Mouse (Mus musculus) adrenal gland, postnatal 25 days (tissue): Measurements from ENCODE around the gene Teddm1a. TPM values are rescaled to one million over a fixed set of nuclear protein-coding genes. Genes with fewer than 3 reads are reported as not detected.
"Not testable (repeated sequence)": the region's sequence is repeated elsewhere in the genome, so short reads cannot be mapped to it uniquely, and the experiment has no call there.

Experiments
- DNase-seq: peaks from one replicate; pipeline ENCODE4 v3.0.0; 2021; ENCODE audit warnings: mixed read lengths
- long read RNA-seq: library from polyadenylated mRNA; stranded (forward); transcript quantifications from one replicate; pipeline ENCODE4 v2.0.0, GENCODE M21; 2021
- total RNA-seq: library from RNA; stranded (reverse); gene quantifications from 2 replicates; pipeline ENCODE4 v1.2.3, GENCODE M21; 2021

Teddm1a gene
- not detected in 2 replicates for total RNA-seq
- long read RNA-seq: 0 reads

DNA sequence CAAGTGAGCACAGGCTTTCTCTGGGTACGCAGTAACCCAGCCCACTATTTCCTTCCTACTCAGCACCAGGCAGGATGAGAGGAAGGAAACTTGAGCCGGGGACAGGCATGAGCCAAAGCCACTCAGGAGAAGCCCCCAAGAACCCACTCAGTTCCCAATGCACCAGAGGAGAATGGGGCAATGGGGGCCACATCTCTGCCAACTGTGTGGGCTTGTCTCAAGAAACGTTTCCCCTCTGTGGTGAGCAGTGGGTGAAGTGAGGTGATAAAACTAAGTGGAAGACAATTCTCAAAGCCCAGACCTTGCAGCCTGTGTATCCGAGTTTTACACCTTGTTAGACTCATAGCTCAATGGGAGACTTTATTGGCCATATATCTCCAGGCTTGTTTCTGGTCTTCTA, at the start of gene Teddm1a:
TSS of gene Teddm1a (plus strand) at position 301 of the 400 bp plus-strand sequence.
- DNase-seq: no peak

GRCm38 (mm10) chr1:153842121-153842740, 49.3 kb upstream of the Teddm1a start:
- no peak for DNase-seq

DNA sequence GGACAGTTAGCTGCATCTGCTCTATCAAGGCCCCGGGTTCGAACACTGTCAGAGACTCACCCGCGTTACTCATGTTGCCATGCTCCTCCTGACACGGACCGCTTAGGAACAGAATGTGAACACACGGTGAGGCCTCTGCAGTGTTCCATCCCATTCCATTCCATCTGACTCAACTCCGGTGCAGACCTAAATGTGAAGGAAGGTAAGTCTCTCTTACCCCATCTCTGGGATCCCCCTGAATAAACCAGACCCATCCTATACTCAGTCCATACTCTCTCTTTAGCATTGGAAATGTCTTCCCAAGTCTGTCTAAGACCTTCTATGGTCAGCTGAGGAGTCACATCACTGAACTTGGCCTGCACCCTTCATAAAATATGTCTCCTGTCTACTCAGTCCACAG, 47.5 kb upstream of the Teddm1a start, which contains the start of gene Rgsl1:
TSS of gene Rgsl1 (minus strand) at position 101 of the 400 bp plus-strand sequence.
- DNase-seq: no peak

DNA sequence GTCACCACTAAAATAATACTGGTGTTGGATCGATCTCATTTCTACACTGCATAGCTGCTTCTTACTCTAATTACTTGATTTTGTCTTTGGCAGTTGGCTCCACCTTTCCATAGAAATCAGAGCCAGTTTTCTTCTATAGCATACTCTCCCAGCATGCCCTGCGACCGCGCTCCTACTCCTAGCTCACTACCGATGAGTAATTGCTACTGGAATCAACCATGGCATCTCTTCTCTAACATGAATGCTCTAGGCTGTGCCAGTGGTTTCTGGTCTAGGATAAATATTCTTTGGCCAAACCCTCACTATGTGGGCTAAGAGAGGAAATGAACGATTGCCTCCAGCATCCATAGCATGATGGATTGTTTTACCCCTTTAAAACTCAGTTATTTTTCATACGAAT, 45.1 kb upstream of the Teddm1a start:
- DNase-seq: no peak

DNA sequence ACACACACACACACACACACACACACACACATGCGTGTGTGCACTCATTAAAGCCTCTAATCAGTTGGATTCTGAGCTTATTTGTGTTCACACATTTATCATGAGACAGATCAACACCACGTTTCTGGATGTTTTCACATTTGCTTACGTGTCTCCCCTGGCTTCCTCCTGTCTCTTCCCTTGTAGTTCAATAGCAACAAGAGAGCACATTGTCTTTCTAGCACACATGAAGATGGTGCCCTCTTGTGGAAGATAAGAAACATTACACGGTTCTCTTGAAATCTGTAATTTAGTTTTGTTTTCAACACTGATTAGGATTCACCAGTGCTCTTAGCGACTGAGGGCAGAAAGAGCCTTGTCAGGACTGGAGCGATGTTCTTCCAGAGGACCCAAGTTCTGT, 44.7 kb upstream of the Teddm1a start:
- no peak for DNase-seq

GRCm38 (mm10) chr1:153852696-153853095, 38.8 kb upstream of the Teddm1a start:
- DNase-seq: not testable (repeated sequence)

- no peak for DNase-seq
Observed at GRCm38 (mm10) chr1:153855946-153856345, 35.6 kb upstream of the Teddm1a start.

- DNase-seq: no peak
Observed at GRCm38 (mm10) chr1:153874045-153874444, 17.5 kb upstream of the Teddm1a start, which contains the start of gene Teddm1b. Gene Teddm1b (plus strand): TSS chr1:153874345.

DNA sequence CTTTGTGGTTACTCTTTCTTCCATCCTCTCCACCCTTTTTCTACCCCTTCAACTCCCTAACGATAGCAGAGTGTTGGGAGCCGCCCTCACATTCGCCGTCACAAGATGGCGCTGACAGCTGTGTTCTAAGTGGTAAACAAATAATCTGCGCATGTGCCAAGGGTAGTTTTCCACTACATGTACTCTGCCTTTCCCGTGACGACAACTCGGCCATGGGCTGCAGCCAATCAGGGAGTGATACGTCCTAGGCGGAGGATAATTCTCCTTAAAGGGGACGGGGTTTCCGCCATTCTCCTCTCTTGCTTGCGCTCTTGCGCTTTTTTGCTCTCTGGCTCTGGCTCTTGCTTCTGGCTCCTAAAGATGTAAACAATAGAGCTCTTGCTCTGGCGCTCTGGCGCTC, 11.2 kb upstream of the Teddm1a start:
- not testable (repeated sequence) for DNase-seq

DNA sequence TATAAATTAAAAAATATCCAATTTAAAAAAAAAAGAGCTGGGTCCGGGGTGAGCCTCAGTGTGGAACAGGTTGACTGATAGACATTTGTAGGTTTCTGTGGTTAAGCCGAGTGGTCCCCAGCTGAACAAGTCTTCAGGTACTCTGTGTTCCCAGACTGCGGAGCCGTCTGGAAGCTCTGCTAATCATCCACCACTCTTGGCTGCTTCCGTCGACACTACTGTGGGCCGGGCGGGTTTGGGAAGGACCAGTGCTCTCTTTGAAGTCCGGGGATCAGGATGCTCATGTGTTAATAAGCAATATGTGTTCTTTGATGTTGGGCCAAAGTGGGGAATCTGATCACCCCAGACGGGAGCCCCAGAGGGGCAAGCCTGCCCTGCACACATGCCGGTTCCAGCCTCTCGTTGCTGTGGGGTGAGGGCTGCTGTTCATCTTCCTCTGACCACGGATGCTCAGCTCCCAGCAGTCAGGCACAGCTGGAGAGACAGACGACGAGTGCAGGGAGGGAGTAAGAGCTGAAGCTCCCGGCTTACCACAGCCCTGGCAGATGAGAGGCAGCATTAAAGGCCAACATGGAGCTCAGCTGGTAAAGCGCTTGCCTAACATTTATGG, 5.4 kb upstream of the Teddm1a start:
- no peak for DNase-seq

- DNase-seq: no peak
Observed at GRCm38 (mm10) chr1:153890121-153890520, 1.4 kb upstream of the Teddm1a start.

- no peak for DNase-seq
Observed at GRCm38 (mm10) chr1:153893746-153894145, 2.2 kb downstream of the Teddm1a start.

- no peak for DNase-seq
Observed at GRCm38 (mm10) chr1:153894201-153894893, 2.8 kb downstream of the Teddm1a start.

- DNase-seq: peak; percentile 60
Observed at GRCm38 (mm10) chr1:153894979-153895378, 3.4 kb downstream of the Teddm1a start.

GRCm38 (mm10) chr1:153897196-153897595, 5.7 kb downstream of the Teddm1a start:
- DNase-seq: no peak

DNA sequence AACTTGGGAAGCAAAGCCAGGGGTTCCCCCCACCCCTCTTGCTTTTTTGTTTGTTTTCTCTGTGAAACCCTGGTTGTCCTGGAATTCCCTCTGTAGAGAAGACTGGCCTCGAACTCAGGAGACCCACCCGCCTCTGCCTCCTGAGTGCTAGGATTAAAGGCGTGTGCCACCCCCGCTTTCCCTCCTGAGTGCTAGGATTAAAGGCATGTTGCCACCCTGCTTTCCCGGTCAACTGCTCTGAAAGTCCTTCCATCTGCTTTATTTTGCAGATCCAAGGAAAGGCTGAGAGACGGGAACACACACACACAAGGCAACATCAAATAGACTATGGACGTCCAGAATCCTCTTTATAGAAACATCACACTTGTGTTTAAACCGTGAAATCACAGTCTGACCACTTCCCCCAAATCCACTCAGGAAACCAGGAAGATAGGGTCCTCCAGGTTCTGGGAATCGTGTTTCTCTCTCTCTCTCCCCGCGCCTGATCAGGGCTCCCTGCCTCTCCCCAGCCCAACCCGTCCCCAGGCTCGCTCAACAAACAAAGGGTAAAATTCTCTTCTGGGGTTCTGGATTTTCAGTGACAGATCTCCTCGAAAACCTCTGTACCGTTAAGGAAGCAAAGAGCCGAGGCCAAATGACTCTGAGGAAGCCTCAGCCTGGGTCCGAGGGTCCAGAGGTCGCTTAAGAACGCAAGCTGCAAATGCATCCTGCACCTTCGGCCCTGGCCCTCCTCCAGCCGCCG, 7.6 kb downstream of the Teddm1a start:
- no peak for DNase-seq

DNA sequence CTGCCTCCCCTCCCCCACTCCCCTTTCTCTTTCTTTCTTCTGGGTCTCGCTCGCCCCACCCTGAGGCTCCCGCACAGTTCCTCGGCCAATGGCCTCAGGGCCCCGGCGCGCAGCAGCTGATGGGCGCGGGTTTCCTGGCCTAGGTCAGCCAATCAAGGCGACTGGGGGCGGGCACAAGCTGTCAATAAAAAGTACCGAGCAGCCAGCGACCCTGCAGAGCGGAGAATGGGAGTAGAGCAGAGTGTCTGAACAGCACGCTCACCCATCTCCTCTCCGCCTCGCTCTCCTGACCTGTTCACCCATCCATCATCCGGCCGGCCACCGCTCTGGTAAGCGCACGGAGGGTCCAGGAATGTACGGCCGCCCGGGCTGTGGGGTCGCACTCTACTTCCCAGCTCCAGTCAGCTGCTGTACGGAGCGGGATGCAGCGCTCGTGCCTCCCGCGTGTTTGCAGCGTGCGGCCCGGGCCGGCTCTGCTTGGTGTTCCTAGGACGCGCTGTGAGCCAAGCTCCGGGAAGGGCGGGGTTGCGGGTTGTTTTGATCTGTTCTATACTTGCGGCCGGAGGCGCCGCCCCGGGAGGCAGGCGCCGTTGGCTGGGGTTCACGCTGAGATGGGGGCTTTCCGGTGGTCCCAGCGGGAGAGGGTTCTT, 8.3 kb downstream of the Teddm1a start, which contains the start of the genes Glul and Teddm2:
TSS of gene Glul (plus strand) at position 214 of the 650 bp plus-strand sequence.
TSS of gene Teddm2 (minus strand) at position 498 of the 650 bp plus-strand sequence.
- DNase-seq: peak; percentile 96

- peak; percentile 49 for DNase-seq
Observed at GRCm38 (mm10) chr1:153900381-153900780, 8.8 kb downstream of the Teddm1a start.

- DNase-seq: no peak
Observed at GRCm38 (mm10) chr1:153900860-153901730, 9.6 kb downstream of the Teddm1a start.

DNA sequence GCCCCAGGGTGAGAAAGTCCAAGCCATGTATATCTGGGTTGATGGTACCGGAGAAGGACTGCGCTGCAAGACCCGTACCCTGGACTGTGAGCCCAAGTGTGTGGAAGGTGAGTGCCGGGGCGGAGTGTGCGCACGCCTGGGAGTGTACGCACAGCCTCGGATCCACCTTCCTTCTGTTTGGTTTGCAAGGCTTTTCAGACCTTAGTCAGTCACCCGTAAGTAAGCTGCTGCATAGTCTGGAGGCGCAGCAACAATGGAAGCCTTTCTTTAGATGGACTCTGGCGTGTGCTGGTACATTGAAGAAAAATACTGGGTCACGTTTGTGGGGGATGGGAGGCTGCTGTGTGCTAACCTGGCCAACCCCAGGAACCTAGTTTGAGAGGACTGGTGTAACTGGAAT, 11.5 kb downstream of the Teddm1a start:
- DNase-seq: no peak

DNA sequence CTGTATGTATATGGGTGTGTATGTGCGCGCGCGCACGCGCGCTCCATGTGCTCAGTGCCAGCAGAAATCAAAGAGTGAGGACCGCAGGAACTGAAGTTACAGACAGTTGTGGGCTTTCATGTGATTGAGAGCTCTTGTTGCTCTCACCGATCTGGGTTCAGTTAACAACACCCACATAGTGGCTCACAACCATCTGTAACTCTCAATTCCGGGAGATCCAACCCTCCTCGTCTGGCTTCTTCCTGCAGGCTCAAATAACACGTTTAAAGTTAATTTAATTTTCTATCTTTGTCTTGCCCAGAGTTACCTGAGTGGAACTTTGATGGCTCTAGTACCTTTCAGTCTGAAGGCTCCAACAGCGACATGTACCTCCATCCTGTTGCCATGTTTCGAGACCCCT, 12.7 kb downstream of the Teddm1a start:
- no peak for DNase-seq
